Mouse (Mus musculus): ENCODE measurements around the gene 4833439L19Rik. TPM values are rescaled to one million over a fixed set of nuclear protein-coding genes. Genes with fewer than 3 reads are reported as not detected.

Gene 4833439L19Rik
- polyA plus RNA-seq, 1 experiment = 39.8 TPM

- DNase-seq (ENCODE audit: low read depth in 1 of 2, low spot score in 2 of 2) = no peak
- H3K4me1 ChIP-seq (ENCODE audit: control insufficient read depth, insufficient read depth, insufficient read length) = 0 out of 2 replicates have a peak, but pooled peaks cover 2% of the 10 kb centered on the region
- H3K4me3 ChIP-seq (ENCODE audit: extremely low read depth, insufficient read depth, insufficient read length) = no peak overlapping the region
- H3K36me3 ChIP-seq (ENCODE audit: control insufficient read depth, insufficient read depth, low read length) = no peaks in the 10 kb centered on the region; the same call in 1 of the 2 replicates
- H3K27ac ChIP-seq (ENCODE audit: insufficient read depth, low read length) = no peak overlapping the region
- WGBS = 84% methylated on average over 5 of the region's 5 CpGs
- no peaks in the 10 kb centered on the region for H3K27me3 ChIP-seq (ENCODE audit: control insufficient read depth, insufficient read depth, low read length)
- TF ChIP-seq CTCF (IDR thresholded peaks at IDR 0.05; ENCODE audit: extremely low read depth, insufficient read depth, insufficient read length, insufficient replicate concordance) = no peak
- TF ChIP-seq POLR2A (IDR thresholded peaks at IDR 0.05; ENCODE audit: low read depth, low read length) = no peak
These were observed 42.0 kb upstream of the 4833439L19Rik start for GRCm38 (mm10) chr13:54607204-54607603.

- TF ChIP-seq POLR2A (IDR thresholded peaks at IDR 0.05; ENCODE audit: low read depth, low read length) (no peak), CTCF (IDR thresholded peaks at IDR 0.05; ENCODE audit: extremely low read depth, insufficient read depth, insufficient read length, insufficient replicate concordance) (no peak)
- no peak overlapping the region for H3K4me3 ChIP-seq (ENCODE audit: extremely low read depth, insufficient read depth, insufficient read length)
- no peak overlapping the region for H3K27ac ChIP-seq (ENCODE audit: insufficient read depth, low read length)
- no peak for DNase-seq (ENCODE audit: low read depth in 1 of 2, low spot score in 2 of 2)
- no peaks in the 10 kb centered on the region for H3K4me1 ChIP-seq (ENCODE audit: control insufficient read depth, insufficient read depth, insufficient read length)
- H3K36me3 ChIP-seq (ENCODE audit: control insufficient read depth, insufficient read depth, low read length) = no peaks in the 10 kb centered on the region; the same call in 1 of the 2 replicates
- WGBS = 87% methylated on average over 5 of the region's 5 CpGs
- H3K27me3 ChIP-seq (ENCODE audit: control insufficient read depth, insufficient read depth, low read length) = no peaks in the 10 kb centered on the region
These were observed 40.2 kb upstream of the 4833439L19Rik start for GRCm38 (mm10) chr13:54605426-54605825.

DNA sequence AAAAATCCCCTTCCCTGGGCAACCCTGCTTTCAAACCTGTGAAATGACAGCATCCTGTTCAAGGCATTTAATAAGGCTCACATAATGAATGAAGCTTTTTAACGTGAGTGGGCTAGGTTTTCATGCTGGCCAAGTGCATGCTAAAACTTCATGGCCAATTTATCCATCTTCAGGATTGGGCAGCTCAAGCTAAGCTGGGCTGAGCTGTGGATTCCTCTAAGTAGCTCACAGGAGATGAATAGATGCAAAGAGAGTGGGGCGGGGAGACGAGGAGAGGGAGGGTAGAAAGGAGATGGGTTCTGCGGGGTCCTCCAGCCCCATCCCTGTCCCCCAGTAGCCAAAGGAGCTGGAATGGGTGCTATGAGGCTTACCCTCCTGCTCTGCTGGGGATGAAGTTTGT, 39.0 kb upstream of the 4833439L19Rik start:
- DNase-seq (ENCODE audit: low read depth in 1 of 2, low spot score in 2 of 2) = no peak
- Histone ChIP-seq H3K4me1 (ENCODE audit: control insufficient read depth, insufficient read depth, insufficient read length) (no peaks in the 10 kb centered on the region), H3K27me3 (ENCODE audit: control insufficient read depth, insufficient read depth, low read length) (no peaks in the 10 kb centered on the region)

DNA sequence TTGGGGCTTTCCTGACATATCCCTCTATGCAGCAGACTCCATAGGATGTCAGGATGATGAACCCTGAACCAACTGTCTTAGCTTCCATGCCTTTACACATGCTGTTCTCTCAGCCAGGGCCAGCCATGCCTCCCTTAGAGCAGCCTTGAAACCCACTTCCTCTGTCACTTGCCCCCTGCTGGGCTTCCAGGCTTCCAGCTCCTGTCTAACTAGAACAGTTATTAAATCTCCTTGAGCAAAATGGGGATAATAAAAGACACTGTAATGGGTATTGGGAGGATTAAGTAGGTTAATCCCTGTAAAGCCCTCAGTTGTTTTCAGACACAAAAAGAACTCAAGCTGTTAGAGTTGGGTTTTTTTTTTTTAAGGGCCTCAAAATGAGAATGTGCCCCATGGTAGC, 38.3 kb upstream of the 4833439L19Rik start:
- TF ChIP-seq CTCF (IDR thresholded peaks at IDR 0.05; ENCODE audit: extremely low read depth, insufficient read depth, insufficient read length, insufficient replicate concordance) (no peak), POLR2A (IDR thresholded peaks at IDR 0.05; ENCODE audit: low read depth, low read length) (no peak)

More for the DNA sequence above, 39.0 kb upstream of the 4833439L19Rik start:
- Histone ChIP-seq H3K27ac (ENCODE audit: insufficient read depth, low read length) (no peak overlapping the region), H3K4me3 (ENCODE audit: extremely low read depth, insufficient read depth, insufficient read length) (no peak overlapping the region), H3K36me3 (ENCODE audit: control insufficient read depth, insufficient read depth, low read length) (no peaks in the 10 kb centered on the region; the same call in 1 of the 2 replicates)
- 84% methylated on average over 4 of the region's 4 CpGs for WGBS
- TF ChIP-seq CTCF (IDR thresholded peaks at IDR 0.05; ENCODE audit: extremely low read depth, insufficient read depth, insufficient read length, insufficient replicate concordance) = no peak

GRCm38 (mm10) chr13:54602639-54603111, 37.4 kb upstream of the 4833439L19Rik start:
- H3K36me3 ChIP-seq (ENCODE audit: control insufficient read depth, insufficient read depth, low read length) = no peaks in the 10 kb centered on the region; the same call in 1 of the 2 replicates
- H3K4me1 ChIP-seq (ENCODE audit: control insufficient read depth, insufficient read depth, insufficient read length) = no peaks in the 10 kb centered on the region
- no peak overlapping the region for H3K4me3 ChIP-seq (ENCODE audit: extremely low read depth, insufficient read depth, insufficient read length)
- TF ChIP-seq POLR2A (IDR thresholded peaks at IDR 0.05; ENCODE audit: low read depth, low read length) (no peak), CTCF (IDR thresholded peaks at IDR 0.05; ENCODE audit: extremely low read depth, insufficient read depth, insufficient read length, insufficient replicate concordance) (no peak)
- no peaks in the 10 kb centered on the region for H3K27me3 ChIP-seq (ENCODE audit: control insufficient read depth, insufficient read depth, low read length)
- WGBS = 91% methylated on average over 3 of the region's 3 CpGs
- H3K27ac ChIP-seq (ENCODE audit: insufficient read depth, low read length) = no peak overlapping the region
- no peak for DNase-seq (ENCODE audit: low read depth in 1 of 2, low spot score in 2 of 2)

More for the DNA sequence above, 38.3 kb upstream of the 4833439L19Rik start:
- no peaks in the 10 kb centered on the region for H3K27me3 ChIP-seq (ENCODE audit: control insufficient read depth, insufficient read depth, low read length)
- no peak overlapping the region for H3K27ac ChIP-seq (ENCODE audit: insufficient read depth, low read length)
- no peaks in the 10 kb centered on the region; the same call in 1 of the 2 replicates for H3K36me3 ChIP-seq (ENCODE audit: control insufficient read depth, insufficient read depth, low read length)
- no peak overlapping the region for H3K4me3 ChIP-seq (ENCODE audit: extremely low read depth, insufficient read depth, insufficient read length)
- DNase-seq (ENCODE audit: low read depth in 1 of 2, low spot score in 2 of 2) = no peak
- H3K4me1 ChIP-seq (ENCODE audit: control insufficient read depth, insufficient read depth, insufficient read length) = no peaks in the 10 kb centered on the region

- no peaks in the 10 kb centered on the region; the same call in 1 of the 2 replicates for H3K36me3 ChIP-seq (ENCODE audit: control insufficient read depth, insufficient read depth, low read length)
- no peak overlapping the region for H3K27ac ChIP-seq (ENCODE audit: insufficient read depth, low read length)
- DNase-seq (ENCODE audit: low read depth in 1 of 2, low spot score in 2 of 2) = no peak
- no peaks in the 10 kb centered on the region for H3K4me1 ChIP-seq (ENCODE audit: control insufficient read depth, insufficient read depth, insufficient read length)
- 96% methylated on average over 12 of the region's 12 CpGs for WGBS
- TF ChIP-seq CTCF (IDR thresholded peaks at IDR 0.05; ENCODE audit: extremely low read depth, insufficient read depth, insufficient read length, insufficient replicate concordance) (no peak), POLR2A (IDR thresholded peaks at IDR 0.05; ENCODE audit: low read depth, low read length) (no peak)
- no peak overlapping the region for H3K4me3 ChIP-seq (ENCODE audit: extremely low read depth, insufficient read depth, insufficient read length)
- H3K27me3 ChIP-seq (ENCODE audit: control insufficient read depth, insufficient read depth, low read length) = no peaks in the 10 kb centered on the region
These were observed 33.4 kb upstream of the 4833439L19Rik start for GRCm38 (mm10) chr13:54598622-54599143.

- no peaks in the 10 kb centered on the region for H3K27me3 ChIP-seq (ENCODE audit: control insufficient read depth, insufficient read depth, low read length)
- no peaks in the 10 kb centered on the region for H3K4me1 ChIP-seq (ENCODE audit: control insufficient read depth, insufficient read depth, insufficient read length)
- 92% methylated on average over 5 of the region's 5 CpGs for WGBS
- H3K27ac ChIP-seq (ENCODE audit: insufficient read depth, low read length) = no peak overlapping the region
- TF ChIP-seq POLR2A (IDR thresholded peaks at IDR 0.05; ENCODE audit: low read depth, low read length) (no peak), CTCF (IDR thresholded peaks at IDR 0.05; ENCODE audit: extremely low read depth, insufficient read depth, insufficient read length, insufficient replicate concordance) (no peak)
- no peak overlapping the region for H3K4me3 ChIP-seq (ENCODE audit: extremely low read depth, insufficient read depth, insufficient read length)
- no peak for DNase-seq (ENCODE audit: low read depth in 1 of 2, low spot score in 2 of 2)
- H3K36me3 ChIP-seq (ENCODE audit: control insufficient read depth, insufficient read depth, low read length) = no peaks in the 10 kb centered on the region; the same call in 1 of the 2 replicates
These were observed 31.6 kb upstream of the 4833439L19Rik start for GRCm38 (mm10) chr13:54596870-54597269.
